Comparison of ENCODE assay signal across 20 mouse cellular contexts in the genomic region with DNA sequence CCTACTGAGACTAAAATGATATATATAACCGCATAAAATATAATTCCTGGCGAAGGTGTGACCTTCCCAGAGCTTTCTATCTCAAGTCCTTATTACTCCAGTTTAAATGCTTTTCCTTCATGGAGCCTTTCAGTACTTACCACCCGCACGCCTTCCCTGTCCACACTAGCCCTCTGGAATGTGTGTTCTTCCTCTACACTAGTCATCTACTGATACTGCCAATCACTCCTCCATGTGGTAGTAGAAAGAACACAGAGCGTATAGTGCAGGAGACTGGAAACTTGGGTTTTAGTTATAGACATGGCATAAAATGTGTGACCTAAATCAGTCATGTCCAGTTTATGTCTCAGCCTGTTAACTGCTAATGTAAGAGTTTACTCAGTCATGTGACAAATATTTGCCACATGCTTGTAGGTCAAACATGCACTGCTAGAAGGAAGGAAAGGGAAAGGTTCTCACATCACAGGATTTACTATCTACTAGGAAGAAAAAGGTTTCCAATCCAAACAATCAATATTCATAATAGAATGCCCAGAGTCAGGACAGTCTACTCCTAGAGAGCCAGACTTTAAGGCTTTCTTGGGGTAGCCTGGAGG. TPM values are rescaled to one million over a fixed set of nuclear protein-coding genes. Genes with fewer than 3 reads are reported as not detected.
DNase-seq lines count a peak whose midpoint lies in the region; ATAC-seq and TF ChIP-seq lines count a peak whose summit lies in the region.
"Had no signal": no experiment of that assay in that cellular context is flagged by ENCODE, and none has a peak within 500 bp of the region (broad histone marks: within the 10 kb centered on the region; RNA-seq: fewer than 3 reads in every experiment).

No protein-coding gene starts in this region.

- DNase-seq in kidney, adult 2 months, result peak; percentile 10
- DNase-seq in kidney, postnatal 36 days, result no peak
- no peak for DNase-seq in liver
- DNase-seq in retina, embryonic 14.5 days (ENCODE audit: low spot score), result peak; percentile 82
- DNase-seq in adrenal gland, adult 2 months, result no peak
- DNase-seq: adrenal gland, postnatal 10 days; cerebellum, adult 11 months; cerebellum, adult 8-10 months; cerebellum, postnatal 14 days; embryo, embryonic 11 days; forebrain, postnatal 0 days; gastrocnemius, postnatal 14 days; heart, postnatal 4 days had no signal

- ATAC-seq in liver, embryonic 15.5 days (ENCODE audit: insufficient read depth), result peak; percentile 49; the same call in 1 of the 2 replicates
- no peak for ATAC-seq in forebrain, embryonic 15.5 days (replicated peaks)
- ATAC-seq: forebrain, postnatal 0 days; hindbrain, embryonic 16.5 days had no signal

- TF ChIP-seq CTCF in kidney, adult 2 months (conservative IDR thresholded peaks at IDR 0.05; ENCODE audit: insufficient read depth, insufficient read length, low read depth, low read length), result no peak

- no peak for TF ChIP-seq POLR2A in kidney, adult 2 months (IDR thresholded peaks at IDR 0.05; ENCODE audit: low read depth, low read length)

- no peaks in the 10 kb centered on the region for H3K9me3 ChIP-seq in liver, embryonic 15.5 days (replicated peaks)
- no peaks in the 10 kb centered on the region for H3K9me3 ChIP-seq in forebrain, embryonic 15.5 days
- H3K9me3 ChIP-seq: embryonic facial prominence, embryonic 12.5 days; forebrain, embryonic 12.5 days; heart, embryonic 12.5 days; hindbrain, embryonic 12.5 days had no signal

- H3K4me1 ChIP-seq in kidney, adult 2 months (ENCODE audit: control insufficient read depth, insufficient read depth, low read length), result peaks cover 9% of the 10 kb centered on the region
- no peaks in the 10 kb centered on the region; the same call in 1 of the 2 replicates for H3K4me1 ChIP-seq in liver, embryonic 15.5 days (replicated peaks)
- no peaks in the 10 kb centered on the region for H3K4me1 ChIP-seq in forebrain, embryonic 15.5 days
- H3K4me1 ChIP-seq: forebrain, embryonic 12.5 days; hindbrain, embryonic 12.5 days had no signal

- H3K27ac ChIP-seq in kidney, adult 2 months (ENCODE audit: insufficient read depth, low read depth, low read length), result peak overlapping the region; percentile 23; the same call in 1 of the 2 replicates
- H3K27ac ChIP-seq in liver, embryonic 15.5 days (replicated peaks), result 0 out of 2 replicates have a peak overlapping the region, but pooled peaks have one; percentile 14
- no peak overlapping the region for H3K27ac ChIP-seq in forebrain, embryonic 15.5 days (replicated peaks)
- H3K27ac ChIP-seq: embryonic facial prominence, embryonic 12.5 days; forebrain, embryonic 12.5 days; hindbrain, embryonic 12.5 days had no signal

- no peak overlapping the region for H3K4me2 ChIP-seq in liver, embryonic 15.5 days
- H3K4me2 ChIP-seq in forebrain, embryonic 15.5 days (replicated peaks), result no peak overlapping the region
- H3K4me2 ChIP-seq: embryonic facial prominence, embryonic 12.5 days; forebrain, embryonic 12.5 days; heart, embryonic 12.5 days; hindbrain, embryonic 12.5 days had no signal

- H3K27me3 ChIP-seq in kidney, adult 2 months (replicated peaks; ENCODE audit: control insufficient read depth, insufficient read depth, low read length), result no peaks in the 10 kb centered on the region
- H3K27me3 ChIP-seq in liver, embryonic 15.5 days, result no peaks in the 10 kb centered on the region
- no peaks in the 10 kb centered on the region for H3K27me3 ChIP-seq in forebrain, embryonic 15.5 days
- H3K27me3 ChIP-seq: embryonic facial prominence, embryonic 12.5 days; forebrain, embryonic 12.5 days; heart, embryonic 12.5 days; hindbrain, embryonic 12.5 days had no signal

- no peaks in the 10 kb centered on the region for H3K36me3 ChIP-seq in kidney, adult 2 months (ENCODE audit: control insufficient read depth, insufficient read depth, low read length)
- no peaks in the 10 kb centered on the region for H3K36me3 ChIP-seq in liver, embryonic 15.5 days (replicated peaks)
- H3K36me3 ChIP-seq in forebrain, embryonic 15.5 days, result no peaks in the 10 kb centered on the region
- H3K36me3 ChIP-seq: embryonic facial prominence, embryonic 12.5 days; heart, embryonic 12.5 days; hindbrain, embryonic 12.5 days had no signal

- no peak overlapping the region for H3K4me3 ChIP-seq in kidney, adult 2 months (ENCODE audit: insufficient read depth, low read depth, low read length)
- no peak overlapping the region for H3K4me3 ChIP-seq in liver, embryonic 15.5 days (replicated peaks)
- H3K4me3 ChIP-seq in forebrain, embryonic 15.5 days, result no peak overlapping the region
- H3K4me3 ChIP-seq: embryonic facial prominence, embryonic 12.5 days; forebrain, embryonic 12.5 days; heart, embryonic 12.5 days; hindbrain, embryonic 12.5 days had no signal

- 92% methylated on average over 5 of the region's 5 CpGs for WGBS in kidney, adult 2 months
- WGBS in liver, embryonic 15.5 days (ENCODE audit: insufficient replicate concordance), result 76% methylated on average over 5 of the region's 5 CpGs
- 93% methylated on average over 5 of the region's 5 CpGs for WGBS in forebrain, embryonic 15.5 days

- H3K9ac ChIP-seq in liver, embryonic 15.5 days, result no peak overlapping the region
- no peak overlapping the region for H3K9ac ChIP-seq in forebrain, embryonic 15.5 days (replicated peaks)
- H3K9ac ChIP-seq: embryonic facial prominence, embryonic 12.5 days; forebrain, embryonic 12.5 days; forebrain, postnatal 0 days; heart, embryonic 12.5 days; hindbrain, embryonic 12.5 days had no signal

RNA-seq across cellular contexts. Expression of a gene that starts 56.0 kb away (rescaled TPM):
- polyA plus RNA-seq in kidney, adult 2 months (2012; rRNA removed), result 59.8 and 62.3 TPM in 2 replicates
- 29.4 and 32.2 TPM in 2 replicates for polyA plus RNA-seq in liver, embryonic 15.5 days (2015; fragmentation: Nextera tagmentation; extraction: Ambion mirVana)
- 54.9 and 58.1 TPM in 2 replicates for polyA plus RNA-seq in forebrain, embryonic 15.5 days (2015; fragmentation: Nextera tagmentation; extraction: Ambion mirVana)
- total RNA-seq in adrenal gland, adult 2 months (2021), result 10 to 100 TPM; 51.6 to 53.7 TPM
- 35.9 and 45.8 TPM in 2 replicates for polyA plus RNA-seq in adrenal gland, adult 2 months (2012; rRNA removed)

Comparison
In these comparisons a context has a peak if more than half of its experiments do, and no peak if none do; other contexts are left out.
1. DNase-seq: peak in kidney, adult 2 months (single experiment) and retina, embryonic 14.5 days (single experiment); none in kidney, postnatal 36 days (0 of 2), liver (single experiment) and adrenal gland, adult 2 months (single experiment).